Mouse (Mus musculus) C2C12 (cell line): Measurements from ENCODE around the gene Gm10840. TPM values are rescaled to one million over a fixed set of nuclear protein-coding genes. Genes with fewer than 3 reads are reported as not detected.

ENCODE experiments used
- H3K27me3 ChIP-seq: one replicate; pipeline ENCODE4 v1.6.1; 2011; ENCODE audit not compliant: control insufficient read depth, insufficient read depth, insufficient read length
- H3K36me3 ChIP-seq: one replicate; pipeline ENCODE4 v1.6.1; 2011; ENCODE audit not compliant: control insufficient read depth, insufficient read depth
- H3K4me3 ChIP-seq: one replicate; pipeline ENCODE4 v1.5.1; 2011; ENCODE audit warnings: mild to moderate bottlenecking, control low read depth; ENCODE audit not compliant: poor library complexity, insufficient read depth, severe bottlenecking
- H3K79me2 ChIP-seq: one replicate; pipeline ENCODE4 v1.6.1; 2011; ENCODE audit not compliant: control insufficient read depth, insufficient read depth
- H3K79me3 ChIP-seq: one replicate; pipeline ENCODE4 v1.6.1; 2011; ENCODE audit warnings: low read depth, control low read depth
- H3ac ChIP-seq: one replicate; pipeline ENCODE3; 2011; ENCODE audit warnings: low read depth; ENCODE audit not compliant: control insufficient read depth, insufficient read length
- CEBPB ChIP-seq: IDR thresholded peaks from one replicate; pipeline ENCODE4 v1.6.1; 2011; ENCODE audit warnings: low read depth, mild to moderate bottlenecking, control low read depth, moderate library complexity
- CTCF ChIP-seq: IDR thresholded peaks from one replicate; pipeline ENCODE4 v1.5.1; 2011; ENCODE audit not compliant: control insufficient read depth, insufficient read depth, insufficient read length
- FOSL1 ChIP-seq: IDR thresholded peaks from one replicate; pipeline ENCODE4 v1.8.0; 2011; ENCODE audit warnings: mild to moderate bottlenecking, low read length; ENCODE audit not compliant: poor library complexity, insufficient read depth, severe bottlenecking
- MAX ChIP-seq: IDR thresholded peaks from one replicate; pipeline ENCODE4 v1.6.1; 2011; ENCODE audit warnings: mild to moderate bottlenecking, control low read depth
- MYOD1 ChIP-seq: IDR thresholded peaks from one replicate; pipeline ENCODE4 v1.6.1; 2011; ENCODE audit warnings: low read depth; ENCODE audit not compliant: control insufficient read depth, insufficient read length
- MYOG ChIP-seq: IDR thresholded peaks from one replicate; pipeline ENCODE4 v1.6.1; 2011; ENCODE audit not compliant: control insufficient read depth, insufficient read length; ENCODE audit errors: extremely low read depth
- USF1 ChIP-seq: IDR thresholded peaks from one replicate; pipeline ENCODE4 v1.6.1; 2011; ENCODE audit warnings: low read depth, mild to moderate bottlenecking, control low read depth, moderate library complexity
- polyA plus RNA-seq: library from polyadenylated mRNA; unstranded; fragments of >200 nt; fragmentation: generic; extraction: Trizol; gene quantifications from one replicate; pipeline ENCODE4 v1.2.1, GENCODE M21; 2012; ENCODE audit warnings: missing spikeins

Gm10840 gene
- polyA plus RNA-seq, 1 experiment = not detected

- TF ChIP-seq CTCF = no peak
- TF ChIP-seq MAX = no peak
- TF ChIP-seq FOSL1 = no peak
- TF ChIP-seq USF1 = no peak
- no peak for TF ChIP-seq MYOD1
- no peak for TF ChIP-seq MYOG
- no peak for TF ChIP-seq CEBPB
- no peaks in the 10 kb centered on the region for H3K27me3 ChIP-seq
- H3ac ChIP-seq = no peak overlapping the region
- H3K36me3 ChIP-seq = peaks cover 31% of the 10 kb centered on the region
- H3K4me3 ChIP-seq = no peak overlapping the region
- H3K79me2 ChIP-seq = no peaks in the 10 kb centered on the region
- H3K79me3 ChIP-seq = no peaks in the 10 kb centered on the region
Observed at GRCm38 (mm10) chr11:106163546-106163945, 2.9 kb downstream of the Gm10840 start.

- TF ChIP-seq MAX (no peak), CEBPB (no peak), FOSL1 (no peak)
- Histone ChIP-seq H3K4me3 (no peak overlapping the region), H3K79me2 (no peaks in the 10 kb centered on the region), H3K79me3 (no peaks in the 10 kb centered on the region), H3K27me3 (no peaks in the 10 kb centered on the region), H3K36me3 (peaks cover 31% of the 10 kb centered on the region), H3ac (no peak overlapping the region)
Observed at GRCm38 (mm10) chr11:106164601-106165180, 4.0 kb downstream of the Gm10840 start.

GRCm38 (mm10) chr11:106167435-106167834 is 6.8 kb downstream of the Gm10840 start:
- Histone ChIP-seq H3K79me2 (no peaks in the 10 kb centered on the region), H3ac (no peak overlapping the region), H3K36me3 (peaks cover 41% of the 10 kb centered on the region), H3K79me3 (no peaks in the 10 kb centered on the region), H3K27me3 (no peaks in the 10 kb centered on the region), H3K4me3 (no peak overlapping the region)
- peak; percentile 14 for TF ChIP-seq CEBPB
- TF ChIP-seq MAX = no peak

GRCm38 (mm10) chr11:106170807-106171206 is 10.2 kb downstream of the Gm10840 start:
- H3K4me3 ChIP-seq = no peak overlapping the region

GRCm38 (mm10) chr11:106173228-106173627 is 12.6 kb downstream of the Gm10840 start:
- Histone ChIP-seq H3K27me3 (no peaks in the 10 kb centered on the region), H3K4me3 (no peak overlapping the region), H3K79me3 (no peaks in the 10 kb centered on the region), H3K36me3 (peaks cover 13% of the 10 kb centered on the region), H3K79me2 (no peaks in the 10 kb centered on the region), H3ac (no peak overlapping the region)
- TF ChIP-seq CEBPB (no peak), MAX (no peak), MYOD1 (no peak), MYOG (no peak), USF1 (no peak), CTCF (no peak), FOSL1 (no peak)

More at GRCm38 (mm10) chr11:106170807-106171206, 10.2 kb downstream of the Gm10840 start:
- Histone ChIP-seq H3K27me3 (no peaks in the 10 kb centered on the region), H3ac (no peak overlapping the region), H3K79me2 (no peaks in the 10 kb centered on the region), H3K79me3 (no peaks in the 10 kb centered on the region), H3K36me3 (peaks cover 30% of the 10 kb centered on the region)
- TF ChIP-seq CEBPB (no peak), FOSL1 (no peak), MYOG (no peak), MYOD1 (no peak), USF1 (no peak), MAX (no peak), CTCF (no peak)

- Histone ChIP-seq H3K4me3 (no peak overlapping the region), H3K36me3 (peaks cover 11% of the 10 kb centered on the region), H3ac (no peak overlapping the region), H3K79me2 (no peaks in the 10 kb centered on the region), H3K27me3 (no peaks in the 10 kb centered on the region), H3K79me3 (no peaks in the 10 kb centered on the region)
- no peak for TF ChIP-seq FOSL1
- TF ChIP-seq CTCF = no peak
- no peak for TF ChIP-seq MAX
- TF ChIP-seq USF1 = no peak
- TF ChIP-seq MYOD1 = no peak
- TF ChIP-seq CEBPB = no peak
- no peak for TF ChIP-seq MYOG
Observed at GRCm38 (mm10) chr11:106174372-106174771, 13.7 kb downstream of the Gm10840 start.
